Mouse (Mus musculus): Measurements from ENCODE around the gene Troap. TPM values are rescaled to one million over a fixed set of nuclear protein-coding genes. Genes with fewer than 3 reads are reported as not detected.

Gene Troap
- 26.8 and 27.9 TPM in 2 replicates for polyA plus RNA-seq (2015; fragmentation: Nextera tagmentation; extraction: Ambion mirVana)

DNA sequence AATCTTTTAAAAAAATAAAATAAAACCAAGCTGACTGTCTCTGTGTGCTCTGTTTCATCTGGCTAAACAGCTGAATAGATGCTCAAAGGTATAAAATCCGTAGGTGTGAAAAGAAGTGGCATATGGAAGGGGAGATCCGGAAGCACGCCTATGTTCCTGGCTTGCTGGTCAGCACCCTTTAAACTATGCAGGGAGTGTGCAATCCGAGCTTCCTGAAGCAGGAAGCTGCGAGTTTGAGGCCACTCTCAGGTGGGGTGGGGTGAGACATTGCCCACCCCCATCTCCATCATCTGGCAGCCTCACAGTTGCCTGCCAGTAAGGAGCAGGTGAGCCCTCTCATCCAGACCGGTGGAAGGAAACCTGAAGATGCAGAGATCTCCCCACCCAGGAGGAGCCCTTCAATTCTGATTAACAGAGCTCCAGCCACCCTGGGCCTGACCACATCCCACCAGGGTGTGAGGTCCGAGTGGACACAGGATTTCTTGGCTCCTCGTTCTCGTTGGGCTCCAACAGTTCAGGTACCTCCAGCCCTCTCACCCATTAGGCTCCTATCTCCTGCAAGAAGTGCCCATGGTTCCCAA lies at the start of gene Troap:
Gene Troap (plus strand): TSS at position 557 of the 581 bp plus-strand sequence.
- no peaks in the 10 kb centered on the region for H3K27me3 ChIP-seq
- no peaks in the 10 kb centered on the region for H3K9me3 ChIP-seq (replicated peaks)
- peak within 1 kb of the TSS; percentile 60 for H3K4me3 ChIP-seq
- peak within 1 kb of the TSS; percentile 93 for H3K27ac ChIP-seq
- H3K9ac ChIP-seq: peak within 1 kb of the TSS; percentile 57
- H3K36me3 ChIP-seq: peaks cover 7% of the 10 kb centered on the region; the same call in 1 of the 2 replicates
- WGBS: 20% methylated on average over 9 of the region's 9 CpGs
- peak; percentile 33 for ATAC-seq (replicated peaks; ENCODE audit: insufficient number of reproducible peaks, insufficient read depth, low FRiP score, low read depth)
- H3K4me1 ChIP-seq (replicated peaks): peaks cover 22% of the 10 kb centered on the region
- H3K4me2 ChIP-seq: peak within 1 kb of the TSS; percentile 75

DNA sequence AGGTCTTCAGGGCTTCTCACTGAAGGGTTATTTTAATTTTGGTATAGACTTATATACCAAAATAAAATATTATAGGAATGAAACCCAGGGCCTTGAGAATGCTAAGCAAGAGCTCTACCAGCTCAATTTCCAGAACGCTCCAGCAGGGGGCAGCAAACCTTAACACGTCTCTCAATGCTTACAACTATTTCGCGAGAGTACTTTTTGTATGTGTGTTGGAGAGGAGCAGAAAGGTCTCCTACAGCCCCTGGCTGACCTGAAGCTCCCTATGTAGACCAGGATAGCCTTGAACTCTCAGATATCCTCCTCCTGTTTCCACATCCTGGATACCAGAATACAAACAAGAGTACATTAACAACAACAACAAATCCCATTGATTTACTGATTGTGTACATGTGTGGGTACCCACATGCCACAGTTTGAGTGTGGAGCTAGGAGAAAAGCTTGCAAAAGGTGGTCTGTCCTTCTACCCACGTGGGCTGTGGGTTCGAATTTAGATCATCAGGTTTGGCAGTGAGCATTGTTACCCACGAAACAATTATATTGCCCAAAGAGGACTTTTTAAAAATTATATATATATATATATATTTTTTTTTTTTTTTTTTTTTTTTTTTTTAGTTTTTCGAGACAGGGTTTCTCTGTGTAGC lies 49.6 kb upstream of the Troap start:
- H3K27me3 ChIP-seq: no peaks in the 10 kb centered on the region
- no peak overlapping the region for H3K9ac ChIP-seq
- H3K9me3 ChIP-seq (replicated peaks): no peaks in the 10 kb centered on the region
- 19% methylated on average over 7 of the region's 8 CpGs for WGBS
- ATAC-seq (replicated peaks; ENCODE audit: insufficient number of reproducible peaks, insufficient read depth, low FRiP score, low read depth): no peak
- H3K4me3 ChIP-seq: no peak overlapping the region
- H3K27ac ChIP-seq: no peak overlapping the region
- no peak overlapping the region for H3K4me2 ChIP-seq
- H3K36me3 ChIP-seq: no peaks in the 10 kb centered on the region
- H3K4me1 ChIP-seq (replicated peaks): peaks cover 9% of the 10 kb centered on the region

DNA sequence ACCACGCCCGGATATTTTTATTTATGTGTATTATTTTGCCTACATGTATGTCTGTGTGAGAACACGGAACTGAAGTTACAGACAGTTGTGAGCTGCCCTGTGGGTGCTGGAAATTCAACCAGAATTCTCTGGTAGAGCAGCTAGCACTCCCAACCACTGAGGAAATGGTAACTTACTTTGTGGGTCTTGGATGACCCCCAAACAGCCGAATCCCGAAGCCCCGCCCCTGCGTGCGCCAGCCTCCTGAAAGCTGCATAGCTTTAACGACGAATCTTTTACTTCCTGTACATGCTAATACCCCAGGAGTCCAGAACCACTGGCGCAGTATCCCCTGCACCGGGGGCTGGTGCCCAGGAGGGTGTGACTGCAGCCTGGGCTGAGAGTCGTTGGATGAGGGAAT lies 49.0 kb upstream of the Troap start:
- WGBS: 68% methylated on average over 13 of the region's 13 CpGs
- Histone ChIP-seq H3K27ac (no peak overlapping the region), H3K27me3 (no peaks in the 10 kb centered on the region), H3K4me2 (no peak overlapping the region), H3K4me3 (no peak overlapping the region), H3K4me1 (replicated peaks) (peaks cover 9% of the 10 kb centered on the region), H3K9me3 (replicated peaks) (no peaks in the 10 kb centered on the region), H3K9ac (no peak overlapping the region), H3K36me3 (no peaks in the 10 kb centered on the region)
- ATAC-seq (replicated peaks; ENCODE audit: insufficient number of reproducible peaks, insufficient read depth, low FRiP score, low read depth): no peak

DNA sequence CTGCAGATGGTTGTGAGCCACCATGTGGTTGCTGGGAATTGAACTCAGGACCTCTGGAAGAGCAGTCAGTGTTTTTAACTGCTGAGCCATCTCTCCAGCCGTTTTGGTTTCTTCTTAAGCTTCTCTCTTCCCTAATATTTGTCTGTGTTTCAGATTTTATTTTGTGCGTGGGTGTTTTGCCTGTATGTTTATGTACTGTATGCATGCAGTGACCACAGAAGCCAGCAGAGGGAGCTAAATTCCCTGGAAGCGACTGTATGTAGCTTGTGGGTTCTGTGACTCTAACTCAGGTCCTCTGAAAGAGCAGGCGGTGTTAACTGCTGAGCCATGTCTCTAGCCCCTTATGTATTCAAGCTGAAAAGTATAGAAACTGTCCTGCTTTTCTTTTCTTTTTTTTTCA lies 48.1 kb upstream of the Troap start:
- Histone ChIP-seq H3K9me3 (replicated peaks) (no peaks in the 10 kb centered on the region), H3K4me1 (replicated peaks) (peaks cover 13% of the 10 kb centered on the region), H3K27ac (no peak overlapping the region), H3K36me3 (no peaks in the 10 kb centered on the region), H3K27me3 (no peaks in the 10 kb centered on the region), H3K4me2 (no peak overlapping the region), H3K4me3 (no peak overlapping the region), H3K9ac (no peak overlapping the region)
- no peak for ATAC-seq (replicated peaks; ENCODE audit: insufficient number of reproducible peaks, insufficient read depth, low FRiP score, low read depth)
- WGBS: 54% methylated on average over 4 of the region's 4 CpGs

DNA sequence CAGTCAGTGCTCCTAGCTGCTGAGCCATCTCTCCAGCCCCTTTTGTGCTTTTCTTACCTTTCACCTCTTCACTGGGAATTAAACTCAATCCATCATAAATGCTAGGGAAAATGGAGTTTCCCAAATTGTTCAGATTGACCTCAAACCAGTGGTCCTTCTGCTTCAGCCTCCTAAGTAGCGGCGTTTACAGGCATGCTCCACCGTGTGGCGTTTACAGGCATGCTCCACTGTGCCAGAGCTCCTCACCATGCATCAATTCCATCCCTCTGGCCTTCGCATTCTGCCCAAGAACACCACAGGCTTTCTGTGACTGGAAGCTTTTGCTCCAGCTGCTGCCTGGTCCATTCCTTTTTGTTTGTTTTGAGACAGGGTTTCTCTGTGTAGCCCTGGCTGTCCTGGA lies 47.3 kb upstream of the Troap start:
- ATAC-seq (replicated peaks; ENCODE audit: insufficient number of reproducible peaks, insufficient read depth, low FRiP score, low read depth): no peak
- Histone ChIP-seq H3K9ac (no peak overlapping the region), H3K4me2 (no peak overlapping the region), H3K27me3 (no peaks in the 10 kb centered on the region), H3K4me3 (no peak overlapping the region), H3K27ac (no peak overlapping the region), H3K36me3 (no peaks in the 10 kb centered on the region), H3K9me3 (replicated peaks) (no peaks in the 10 kb centered on the region), H3K4me1 (replicated peaks) (peaks cover 21% of the 10 kb centered on the region)
- WGBS: 70% methylated on average over 5 of the region's 5 CpGs

DNA sequence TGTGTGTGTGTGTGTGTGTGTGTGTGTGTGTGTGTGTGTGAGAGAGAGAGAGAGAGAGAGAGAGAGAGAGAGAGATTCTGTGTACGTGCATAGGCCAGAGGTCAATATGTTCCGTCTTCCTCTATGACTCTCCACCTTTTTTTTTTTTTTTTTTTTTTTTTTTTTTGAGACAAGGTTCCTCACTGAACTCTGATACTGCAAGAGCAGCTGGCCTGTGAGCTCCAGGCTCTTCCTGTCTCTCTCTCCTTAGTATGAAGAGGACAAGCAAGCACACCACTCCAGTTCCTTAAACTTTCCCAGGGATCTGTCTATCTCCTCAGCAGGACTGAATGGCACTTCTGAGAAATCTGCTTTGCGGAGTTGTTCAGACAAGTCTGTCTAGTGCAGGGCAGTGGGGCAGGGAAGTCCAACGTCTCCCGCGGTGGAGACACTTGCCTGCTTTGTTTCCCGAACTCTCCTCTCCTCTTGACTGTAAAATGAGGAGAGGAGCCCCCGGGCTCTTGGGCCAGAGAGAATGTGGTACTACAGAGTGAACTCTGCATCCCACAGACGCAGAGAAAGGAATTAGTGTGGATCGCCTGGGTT lies 45.4 kb upstream of the Troap start:
- Histone ChIP-seq H3K4me1 (replicated peaks) (peaks cover 39% of the 10 kb centered on the region), H3K9ac (peak overlapping the region; percentile 76), H3K4me3 (peak overlapping the region; percentile 86), H3K9me3 (replicated peaks) (no peaks in the 10 kb centered on the region), H3K27ac (peak overlapping the region; percentile 97), H3K4me2 (peak overlapping the region; percentile 86), H3K36me3 (no peaks in the 10 kb centered on the region), H3K27me3 (no peaks in the 10 kb centered on the region)
- 6% methylated on average over 10 of the region's 10 CpGs for WGBS
- no peak for ATAC-seq (replicated peaks; ENCODE audit: insufficient number of reproducible peaks, insufficient read depth, low FRiP score, low read depth)

DNA sequence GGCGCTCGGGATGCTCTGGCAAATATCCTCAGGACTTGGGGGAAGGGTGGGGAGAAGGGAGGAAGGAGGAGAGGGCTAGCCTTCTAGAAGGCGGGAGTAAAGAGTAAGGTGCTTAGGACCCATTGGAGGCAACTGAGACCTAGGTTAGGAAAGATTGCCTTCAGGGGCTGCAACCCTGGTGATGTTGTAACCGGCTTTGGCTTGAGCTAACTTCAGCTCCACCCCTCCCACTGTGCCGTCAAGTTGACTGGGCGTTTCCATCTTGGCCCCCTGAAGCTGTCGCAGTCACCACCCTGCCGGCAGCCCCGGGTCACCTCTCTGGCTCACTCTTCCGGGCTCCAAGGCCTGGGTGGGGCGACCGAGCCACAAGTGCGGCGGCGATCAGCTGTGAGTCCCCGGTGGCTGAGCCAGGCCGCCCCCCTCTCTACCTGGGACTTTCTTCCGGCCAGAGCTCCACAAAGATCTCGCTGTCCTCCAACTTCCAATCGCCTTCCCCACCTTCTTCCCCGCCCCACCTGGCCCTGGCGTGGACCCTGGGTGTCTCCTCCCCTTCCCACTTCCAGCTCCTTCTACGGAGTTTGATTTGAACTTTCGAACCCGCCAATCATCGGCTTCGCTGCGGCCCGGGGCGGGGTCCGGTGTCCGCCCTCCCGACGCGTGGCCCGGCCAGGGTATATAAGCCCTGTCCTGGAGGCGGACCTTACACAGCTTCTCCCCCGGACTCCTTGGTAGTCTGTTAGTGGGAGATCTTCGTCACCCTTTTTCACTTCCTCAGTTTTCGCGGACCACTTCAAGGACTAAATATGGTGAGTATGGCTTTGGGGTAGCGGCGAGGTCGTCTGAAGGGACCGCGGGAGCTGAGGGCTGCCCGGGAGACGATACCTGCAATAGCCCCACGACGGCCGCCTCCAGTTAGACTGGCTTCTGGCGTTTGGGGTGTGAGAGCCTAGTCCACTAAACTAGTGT lies 44.5 kb upstream of the Troap start, which contains the start of gene Tuba1c:
Gene Tuba1c (plus strand): TSS at position 273 of the 966 bp plus-strand sequence.
- Histone ChIP-seq H3K9ac (peak within 1 kb of the TSS; percentile 76), H3K27ac (peak within 1 kb of the TSS; percentile 97), H3K4me2 (peak within 1 kb of the TSS; percentile 86), H3K27me3 (no peaks in the 10 kb centered on the region), H3K4me1 (replicated peaks) (peaks cover 41% of the 10 kb centered on the region), H3K9me3 (replicated peaks) (no peaks in the 10 kb centered on the region), H3K4me3 (peak within 1 kb of the TSS; percentile 86), H3K36me3 (peaks cover 5% of the 10 kb centered on the region)
- ATAC-seq (replicated peaks; ENCODE audit: insufficient number of reproducible peaks, insufficient read depth, low FRiP score, low read depth): peak; percentile 94
- under 1% methylated on average over 52 of the region's 52 CpGs for WGBS

DNA sequence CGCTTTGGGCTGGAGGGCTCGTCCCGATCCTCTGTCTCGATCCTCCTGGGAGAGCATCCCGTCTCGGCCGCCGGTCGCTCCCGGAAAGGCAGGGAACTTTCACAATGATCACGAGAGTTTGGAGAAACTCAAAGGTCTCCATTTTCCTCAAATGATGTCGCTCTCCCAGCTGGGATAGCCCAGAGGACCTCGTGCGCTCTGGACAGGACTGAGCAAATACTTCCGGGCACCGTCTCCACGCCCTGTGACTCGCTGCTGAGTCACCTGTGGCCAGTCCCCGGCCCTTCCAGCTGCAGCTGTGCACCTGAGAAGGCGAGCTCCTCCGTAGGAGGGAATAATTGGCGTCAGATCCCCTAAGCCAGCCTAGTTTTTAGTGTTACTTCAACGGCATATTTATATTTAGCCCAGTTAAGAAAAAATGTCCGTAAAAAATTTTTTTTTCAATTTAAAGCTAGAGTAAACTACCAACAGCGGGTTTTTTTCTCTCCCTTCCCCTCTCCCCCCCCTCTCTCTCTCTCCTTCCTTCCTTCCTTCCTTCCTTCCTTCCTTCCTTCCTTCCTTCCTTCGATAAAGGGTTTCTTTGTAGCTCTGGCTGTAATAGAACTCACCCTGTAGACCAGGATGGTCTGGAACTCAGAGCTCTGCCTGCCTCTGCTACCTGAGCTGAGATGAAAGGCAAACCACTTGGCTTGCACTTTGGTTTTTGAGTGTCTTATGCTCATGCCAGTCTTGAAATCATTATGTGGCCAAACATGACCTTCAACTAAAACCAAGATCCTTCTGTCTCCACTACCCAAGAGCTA lies 43.6 kb upstream of the Troap start:
- Histone ChIP-seq H3K4me3 (peak overlapping the region; percentile 86), H3K9ac (peak overlapping the region; percentile 76), H3K4me2 (peak overlapping the region; percentile 86), H3K9me3 (replicated peaks) (no peaks in the 10 kb centered on the region), H3K27me3 (no peaks in the 10 kb centered on the region), H3K27ac (peak overlapping the region; percentile 97), H3K4me1 (replicated peaks) (peaks cover 49% of the 10 kb centered on the region), H3K36me3 (peaks cover 14% of the 10 kb centered on the region)
- WGBS: 5% methylated on average over 26 of the region's 26 CpGs
- peak; percentile 59 for ATAC-seq (replicated peaks; ENCODE audit: insufficient number of reproducible peaks, insufficient read depth, low FRiP score, low read depth)

DNA sequence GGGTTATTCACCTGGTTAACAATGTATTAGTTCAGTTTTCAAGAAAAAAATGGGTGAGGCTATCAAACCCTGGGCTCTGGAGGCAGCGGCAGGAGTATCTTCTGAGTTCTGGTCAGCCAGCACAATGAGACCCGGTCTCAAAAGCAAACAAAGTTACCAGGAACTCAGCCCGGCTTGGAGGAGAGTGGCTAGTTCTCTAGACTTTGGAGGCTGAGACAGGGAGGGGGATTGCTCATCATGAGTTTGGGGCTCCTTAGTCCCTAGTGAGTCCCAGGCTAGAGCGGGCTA lies 43.0 kb upstream of the Troap start:
- Histone ChIP-seq H3K27ac (0 out of 2 replicates have a peak overlapping the region, but pooled peaks have one; percentile 1), H3K4me3 (peak overlapping the region; percentile 86), H3K4me2 (peak overlapping the region; percentile 86), H3K4me1 (replicated peaks) (peaks cover 52% of the 10 kb centered on the region), H3K27me3 (no peaks in the 10 kb centered on the region), H3K9ac (peak overlapping the region; percentile 76; the same call in 1 of the 2 replicates), H3K9me3 (replicated peaks) (no peaks in the 10 kb centered on the region), H3K36me3 (peaks cover 17% of the 10 kb centered on the region)
- 63% methylated on average over 4 of the region's 4 CpGs for WGBS
- ATAC-seq (replicated peaks; ENCODE audit: insufficient number of reproducible peaks, insufficient read depth, low FRiP score, low read depth): no peak

DNA sequence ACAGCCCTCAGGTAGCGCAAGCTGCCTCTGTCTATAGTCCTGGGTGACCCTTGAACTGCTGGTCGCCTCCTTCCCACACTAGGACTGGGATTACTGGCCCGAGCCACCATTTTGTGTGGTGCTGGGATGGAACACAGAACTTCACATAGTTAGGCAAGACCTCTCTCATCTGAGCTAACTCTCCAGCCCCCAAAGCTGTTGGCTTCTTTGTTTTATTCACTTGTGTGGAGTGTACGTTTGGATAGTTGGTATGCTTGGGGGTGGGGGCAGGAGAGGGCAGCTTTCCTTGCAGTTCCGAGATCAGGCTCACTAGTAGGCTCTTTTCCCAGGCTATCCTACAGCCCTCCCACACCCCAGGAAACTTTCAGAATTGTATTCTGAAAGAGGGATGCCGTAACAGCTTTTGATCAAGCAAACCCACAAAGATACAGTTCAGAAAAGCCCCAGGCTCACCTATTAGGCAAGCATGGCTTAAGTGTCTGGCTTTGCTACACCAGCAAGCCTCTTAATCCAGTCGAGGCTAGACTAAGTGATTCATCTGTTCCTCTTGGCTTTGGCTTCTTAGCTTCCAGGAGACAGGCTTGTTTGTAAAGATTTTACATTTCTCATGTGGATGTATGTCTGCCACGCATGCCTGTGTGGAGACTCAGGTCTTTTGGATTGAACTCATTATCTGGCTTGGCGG lies 42.2 kb upstream of the Troap start:
- peaks cover 22% of the 10 kb centered on the region for H3K36me3 ChIP-seq
- H3K9ac ChIP-seq: peak overlapping the region; percentile 29
- H3K4me1 ChIP-seq (replicated peaks): peaks cover 57% of the 10 kb centered on the region
- H3K4me2 ChIP-seq: peak overlapping the region; percentile 86
- H3K27me3 ChIP-seq: no peaks in the 10 kb centered on the region
- 56% methylated on average over 9 of the region's 9 CpGs for WGBS
- peak overlapping the region; percentile 3; the same call in 1 of the 2 replicates for H3K27ac ChIP-seq
- no peak for ATAC-seq (replicated peaks; ENCODE audit: insufficient number of reproducible peaks, insufficient read depth, low FRiP score, low read depth)
- no peaks in the 10 kb centered on the region for H3K9me3 ChIP-seq (replicated peaks)
- peak overlapping the region; percentile 86 for H3K4me3 ChIP-seq
